Mouse (Mus musculus) cerebellum, adult 11-12 months (tissue): ENCODE results near the gene Fgfr2.

ENCODE experiments used
- DNase-seq: peaks from one replicate; pipeline ENCODE4 v3.0.0; 2022

Fgfr2 gene

DNA sequence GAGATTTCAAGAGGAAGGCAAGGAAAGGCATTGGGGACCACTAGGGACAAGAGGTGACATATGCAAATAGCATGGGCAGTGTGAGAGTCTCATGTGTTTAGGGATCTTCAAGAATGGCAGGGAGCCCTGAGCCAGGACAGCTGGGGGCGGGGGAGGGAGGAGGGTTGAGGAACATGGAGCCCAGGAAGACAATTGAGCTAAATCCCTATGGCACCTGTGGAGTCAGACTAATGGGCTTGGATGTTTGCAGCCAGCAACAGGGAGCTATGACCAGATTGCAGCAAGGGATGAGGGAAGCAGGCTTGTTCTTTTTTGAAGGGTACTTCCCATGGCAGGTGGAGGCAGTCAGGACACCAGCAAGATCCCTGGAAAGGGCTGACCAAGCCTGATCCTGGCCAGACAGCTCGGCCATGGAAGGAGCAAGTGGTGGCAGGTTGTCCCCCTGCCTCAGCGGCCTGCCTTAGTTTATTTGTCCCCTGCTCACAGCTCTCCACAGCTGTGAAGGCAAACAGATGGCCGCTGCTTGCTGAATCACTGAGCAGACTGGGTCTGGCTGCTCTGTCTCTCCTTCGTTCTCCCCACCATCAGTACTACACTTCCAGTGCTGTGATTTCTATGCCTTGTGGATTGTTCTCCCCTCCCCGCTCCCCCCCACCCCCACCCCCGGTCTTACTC lies 737.6 kb downstream of the Fgfr2 start:
- DNase-seq: no peak

DNA sequence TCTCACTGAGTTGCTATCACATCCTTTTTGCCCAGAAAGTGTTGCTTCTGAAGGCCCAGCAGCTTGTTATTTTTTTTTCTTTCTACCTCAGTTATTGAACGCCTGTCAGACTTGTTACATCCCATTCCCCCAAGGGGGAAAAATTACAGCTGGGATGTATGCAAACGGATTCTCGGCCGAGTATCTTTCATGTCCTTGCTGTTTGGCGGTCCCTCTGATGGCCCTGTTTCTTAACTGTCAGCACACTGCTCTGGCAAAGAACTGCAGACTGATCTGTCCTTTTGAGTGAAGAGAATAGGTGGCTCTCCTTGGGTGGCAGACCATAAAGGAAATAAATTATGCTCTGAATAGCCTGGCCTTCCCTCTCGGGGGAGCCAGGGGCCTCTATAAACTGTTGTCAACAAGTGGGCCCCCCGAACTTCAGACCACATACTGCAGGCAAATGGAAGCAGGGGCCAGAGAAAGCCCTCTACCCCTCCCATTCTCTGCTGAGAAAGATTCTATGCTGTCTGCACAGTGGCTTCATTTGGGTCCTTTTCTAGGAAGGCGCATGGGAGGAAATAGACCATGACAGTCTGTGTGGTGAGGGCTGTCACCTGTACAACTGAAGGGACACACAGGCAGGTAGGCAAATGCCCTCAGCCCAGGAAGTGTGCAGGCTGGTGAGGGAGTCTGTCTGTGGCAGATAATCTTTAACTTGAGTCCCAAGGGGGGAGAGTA lies 738.3 kb downstream of the Fgfr2 start:
- no peak for DNase-seq

DNA sequence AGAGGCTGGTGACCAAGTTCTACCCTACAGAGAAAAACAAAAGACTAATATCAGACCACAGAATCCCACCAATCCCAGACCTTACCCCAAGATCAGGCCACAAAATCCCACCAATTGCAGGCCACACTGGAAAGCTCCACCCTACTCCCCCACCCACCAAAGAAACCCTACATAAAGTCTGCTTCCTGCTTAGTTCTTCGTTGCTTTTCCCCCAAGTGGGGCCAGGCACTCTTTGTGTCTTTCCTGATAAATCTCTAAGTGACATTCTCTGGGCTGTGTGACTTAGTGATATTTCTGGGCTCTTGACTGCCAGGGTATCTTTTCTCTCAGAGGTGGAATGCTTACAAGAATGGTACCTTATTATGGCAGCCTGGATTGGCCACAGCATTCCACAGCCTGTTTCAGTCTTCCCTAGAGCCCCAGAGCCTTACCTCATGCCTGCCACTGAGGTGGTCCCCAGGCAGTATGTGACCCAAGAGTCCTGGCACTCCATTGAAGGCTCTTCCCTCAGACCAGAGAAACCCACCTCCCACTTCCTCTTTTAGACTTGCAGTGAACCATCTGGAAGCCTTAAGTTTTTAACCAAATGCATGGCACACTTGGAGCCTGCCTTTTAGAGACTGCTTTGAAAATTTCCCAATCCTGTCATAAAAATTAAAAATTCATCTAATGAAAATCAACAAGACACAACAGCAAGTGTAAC lies 742.4 kb downstream of the Fgfr2 start:
- no peak for DNase-seq

DNA sequence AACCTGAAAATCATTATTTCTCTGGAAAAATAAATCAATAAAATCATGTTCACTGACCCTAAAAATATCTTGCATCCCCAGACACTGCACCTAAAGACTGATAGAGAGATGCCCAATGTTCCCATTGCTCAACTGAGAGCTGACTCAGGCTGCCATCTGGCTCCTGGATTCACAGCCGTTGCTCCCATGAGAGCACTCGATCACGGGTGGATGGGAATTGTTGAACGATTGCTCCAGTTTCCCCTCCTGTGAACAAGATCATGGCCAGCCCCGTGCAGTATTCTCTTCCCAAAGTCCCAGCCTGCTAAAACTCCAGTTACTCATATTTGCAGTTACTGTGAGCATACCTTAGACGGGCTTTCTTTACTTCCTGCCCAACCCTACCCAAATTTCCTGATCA lies 745.2 kb downstream of the Fgfr2 start:
- no peak for DNase-seq

DNA sequence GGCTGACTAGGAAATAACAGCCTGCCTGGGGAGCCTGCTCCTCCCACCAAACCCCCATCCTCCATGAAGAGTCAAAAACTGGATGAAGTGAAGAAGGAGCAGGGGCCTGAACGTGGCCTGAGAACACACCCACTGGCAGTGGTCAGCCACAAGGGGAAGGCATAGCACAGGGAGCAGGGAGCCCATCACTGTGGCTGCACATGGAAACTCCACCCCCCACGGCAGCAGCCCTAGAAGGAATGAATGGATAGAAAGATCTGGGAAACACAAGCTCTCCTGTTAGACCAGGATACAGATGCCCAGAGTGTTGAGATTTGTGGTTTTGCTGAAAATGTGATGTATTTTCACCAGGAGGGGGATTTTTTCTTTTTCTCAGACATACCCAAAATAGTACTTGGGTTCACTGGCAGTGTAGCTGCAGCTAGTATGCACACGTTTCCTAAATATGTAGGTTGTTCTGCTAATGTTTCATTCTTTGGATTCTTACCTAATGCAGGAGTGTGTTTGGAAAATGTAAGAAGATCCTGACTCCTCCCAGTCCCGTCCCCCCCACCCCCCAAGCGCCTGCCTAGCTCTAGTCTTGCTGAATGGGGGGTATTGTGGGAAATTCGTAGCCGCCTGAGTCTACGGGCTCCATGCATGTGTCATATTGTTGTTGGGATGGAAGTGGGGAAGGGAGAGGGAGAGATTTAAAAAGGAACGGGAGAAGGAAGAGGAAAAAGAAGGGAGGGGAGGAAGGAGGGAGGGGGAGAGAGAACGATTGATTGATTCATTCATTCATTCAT lies 749.4 kb downstream of the Fgfr2 start:
- DNase-seq: peak; percentile 21

DNA sequence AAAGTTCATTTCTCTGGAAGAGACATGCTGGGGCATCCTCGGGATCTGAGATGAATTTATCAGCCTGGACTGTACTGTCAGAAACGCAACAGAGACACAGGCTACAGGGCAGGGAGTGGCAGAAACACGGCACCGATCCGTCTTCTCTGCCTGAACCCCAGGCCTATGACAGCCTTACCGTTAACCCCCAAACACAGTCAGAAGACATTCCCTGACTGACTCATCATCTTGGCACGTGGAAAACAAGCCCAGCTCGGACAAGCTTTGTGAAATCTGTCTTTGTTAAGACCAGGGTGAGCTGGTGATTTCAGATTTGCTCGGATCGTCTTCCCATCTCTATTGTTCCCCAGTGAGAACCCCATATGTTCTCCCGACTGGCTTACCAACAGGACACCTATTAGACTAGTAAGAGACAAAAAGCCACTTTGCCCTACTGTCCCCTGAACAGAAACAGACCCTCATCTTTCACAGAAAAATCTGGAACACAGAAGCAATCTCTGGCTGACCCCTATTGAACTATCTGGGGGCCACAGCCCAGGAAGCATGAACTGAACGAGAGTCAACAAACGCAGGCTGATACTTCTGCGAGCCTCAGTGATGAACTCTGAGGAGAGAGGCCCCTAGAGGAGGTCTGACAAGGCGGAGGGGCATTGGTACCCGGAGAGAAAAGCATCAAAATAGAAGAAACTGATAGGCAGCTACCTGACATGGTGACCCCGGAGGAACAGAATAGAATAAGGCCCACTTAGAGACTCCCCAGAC lies 750.2 kb downstream of the Fgfr2 start:
- peak; percentile 63 for DNase-seq

DNA sequence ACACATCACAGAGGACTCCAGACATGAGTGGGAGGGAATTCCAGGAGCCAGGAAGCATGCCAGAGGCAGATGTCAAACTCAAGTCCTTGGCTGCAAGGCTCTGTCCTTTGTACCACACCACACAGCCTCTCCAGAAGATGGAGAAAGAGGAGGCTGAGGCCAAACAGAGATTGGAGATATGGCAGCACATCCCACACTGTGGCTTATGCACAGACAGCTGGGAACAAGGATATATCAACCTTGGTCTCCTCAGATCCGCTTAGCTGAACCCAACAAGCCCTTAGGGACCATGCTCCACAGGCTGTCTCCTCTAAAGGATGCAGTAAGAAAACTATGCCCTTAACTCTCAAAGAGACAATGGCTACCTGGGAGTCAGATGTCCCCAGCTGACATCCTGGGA lies 751.3 kb downstream of the Fgfr2 start:
- DNase-seq: peak; percentile 16

DNA sequence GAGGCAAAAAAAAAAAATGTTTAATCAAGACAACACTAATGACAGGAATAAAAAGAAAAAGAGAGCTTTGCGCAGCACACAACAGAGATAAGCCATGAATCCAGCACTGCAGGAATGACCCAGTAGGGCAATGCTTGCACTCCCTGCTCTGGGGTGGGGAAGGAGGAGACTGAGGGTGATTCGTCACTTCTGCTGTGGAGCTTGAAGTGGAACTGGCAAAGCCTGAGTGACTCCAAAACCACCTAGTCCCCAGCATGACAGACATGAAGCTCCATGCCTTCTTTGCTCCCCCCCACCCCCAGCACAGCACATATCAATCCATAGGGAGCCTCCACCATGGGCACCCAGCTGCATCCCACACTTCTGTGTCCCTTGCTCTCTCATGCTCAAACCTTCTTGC lies 753.4 kb downstream of the Fgfr2 start:
- DNase-seq: no peak

DNA sequence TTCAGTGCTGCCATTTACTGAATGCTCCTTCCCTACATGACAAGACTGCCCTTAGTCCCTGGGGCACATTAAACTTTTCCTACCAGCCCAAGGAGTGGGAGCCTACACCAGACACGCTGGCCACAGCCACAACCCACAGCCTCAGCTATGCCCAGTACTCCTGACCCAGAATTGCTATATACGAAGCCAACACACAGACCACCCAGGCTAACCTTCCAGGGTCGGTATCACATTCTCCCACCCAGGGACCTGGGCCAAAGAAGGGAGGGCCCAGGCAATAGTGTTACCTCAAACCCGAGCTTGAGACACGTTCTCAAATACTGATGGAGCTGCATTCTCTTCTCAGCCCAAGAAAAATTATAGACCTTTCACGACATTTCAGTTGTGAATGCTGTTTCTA lies 754.3 kb downstream of the Fgfr2 start:
- DNase-seq: no peak

DNA sequence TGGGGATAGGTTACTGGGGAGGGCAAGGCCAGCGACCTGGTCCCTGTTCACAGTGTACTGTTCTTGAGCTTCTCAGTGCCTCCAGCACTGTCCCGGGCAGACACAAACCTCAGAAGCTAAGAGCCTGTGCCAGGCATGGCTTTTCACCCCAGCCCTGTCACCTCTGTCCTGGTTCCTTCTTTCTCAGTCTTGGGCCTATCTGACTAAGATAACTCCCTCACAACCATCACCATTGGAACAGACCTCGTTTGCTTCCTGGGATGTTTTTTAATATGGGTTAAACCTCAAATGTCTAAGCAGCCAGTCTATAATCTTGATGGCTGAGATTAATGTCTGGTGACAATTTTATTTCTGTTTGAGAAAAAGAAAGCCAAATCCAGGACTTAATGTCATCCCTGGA lies 755.8 kb downstream of the Fgfr2 start:
- DNase-seq: no peak

DNA sequence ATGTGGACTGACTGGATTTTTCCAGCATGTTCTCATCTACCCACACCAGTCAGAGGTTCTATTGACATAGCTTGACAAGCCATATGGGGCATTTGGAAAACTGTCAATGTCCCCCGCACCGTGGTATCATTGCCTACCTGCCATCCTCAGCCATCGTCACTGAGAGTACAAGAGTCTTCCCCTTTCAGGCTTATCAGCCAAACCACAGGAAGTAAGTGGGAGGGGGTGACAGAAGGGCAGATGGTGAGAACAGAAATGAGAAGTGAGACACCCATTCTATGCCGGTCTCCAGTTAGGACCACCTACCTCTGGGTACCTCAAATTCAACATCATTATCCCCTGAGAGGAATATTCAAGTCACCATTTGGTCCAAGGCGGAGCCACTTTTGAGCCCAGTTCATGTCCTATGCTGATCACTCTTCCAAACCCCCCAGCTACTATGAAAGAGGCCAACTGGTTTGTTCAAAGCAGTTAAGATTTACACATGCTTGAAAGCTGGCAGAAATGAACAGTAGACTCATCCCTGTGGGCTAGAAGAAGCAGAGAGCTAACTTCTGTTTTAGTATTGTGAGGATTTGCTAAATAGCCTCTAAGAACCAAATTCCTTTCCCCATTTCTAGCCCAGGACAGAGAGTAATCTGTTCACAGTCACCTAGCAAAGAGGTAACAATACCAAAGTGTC lies 757.3 kb downstream of the Fgfr2 start:
- no peak for DNase-seq

DNA sequence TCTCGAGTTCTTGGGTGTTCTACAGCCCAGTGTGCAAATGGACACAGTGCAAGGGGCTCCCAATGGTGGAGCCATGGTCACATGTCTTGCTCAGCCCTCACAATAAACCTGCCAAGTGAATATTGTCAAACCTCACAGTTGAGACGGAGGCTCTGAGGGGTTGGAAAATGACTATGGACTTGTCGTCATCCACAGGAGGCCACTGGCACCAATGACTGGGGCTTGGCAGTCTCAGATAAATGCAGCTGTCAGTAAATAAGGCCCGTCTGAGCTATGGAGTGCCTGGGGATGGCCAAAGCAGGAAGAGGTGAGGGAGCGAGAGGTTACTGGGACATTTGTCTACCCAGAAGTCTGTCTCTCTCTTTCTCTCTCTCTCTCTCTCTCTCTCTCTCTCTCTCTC lies 758.0 kb downstream of the Fgfr2 start:
- DNase-seq: no peak

DNA sequence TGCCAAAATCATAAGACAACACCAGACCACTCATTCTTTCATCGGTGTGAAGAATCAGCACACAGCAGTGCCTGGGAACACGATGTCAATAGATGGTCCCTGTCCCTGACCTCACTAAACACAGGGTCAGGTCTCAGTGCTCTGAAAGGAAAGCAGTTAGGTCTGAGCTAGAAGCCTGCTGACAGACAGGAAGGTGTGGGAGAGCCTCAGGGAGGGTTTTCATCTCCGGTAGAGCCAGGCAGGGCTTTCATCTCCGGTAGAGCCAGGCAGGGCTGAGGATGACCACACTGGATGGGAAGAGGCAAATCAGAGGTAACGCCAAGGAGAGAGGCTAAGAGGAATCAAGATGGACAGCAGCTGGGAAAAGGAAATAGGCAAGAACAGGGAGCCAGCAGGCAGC lies 758.6 kb downstream of the Fgfr2 start:
- no peak for DNase-seq

DNA sequence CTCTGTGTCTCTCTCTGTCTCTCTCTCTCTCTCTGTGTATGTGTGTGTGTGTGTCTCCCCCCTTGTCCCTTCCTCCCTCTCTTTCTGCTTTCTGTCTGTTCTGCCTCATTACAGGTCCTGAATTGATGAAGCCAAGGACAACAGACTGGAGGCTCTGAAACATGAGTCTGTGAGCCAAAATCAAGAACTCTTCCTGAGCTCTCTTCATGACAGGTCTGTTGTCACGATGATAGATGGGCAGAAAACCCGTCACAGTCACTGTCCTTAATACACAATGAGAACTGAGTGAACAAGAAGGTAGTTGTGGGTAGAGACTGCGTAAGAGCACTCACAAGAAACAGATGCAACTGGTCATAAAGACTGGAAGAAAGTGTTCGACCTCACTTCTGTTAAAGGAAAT lies 762.8 kb downstream of the Fgfr2 start:
- DNase-seq: no peak

DNA sequence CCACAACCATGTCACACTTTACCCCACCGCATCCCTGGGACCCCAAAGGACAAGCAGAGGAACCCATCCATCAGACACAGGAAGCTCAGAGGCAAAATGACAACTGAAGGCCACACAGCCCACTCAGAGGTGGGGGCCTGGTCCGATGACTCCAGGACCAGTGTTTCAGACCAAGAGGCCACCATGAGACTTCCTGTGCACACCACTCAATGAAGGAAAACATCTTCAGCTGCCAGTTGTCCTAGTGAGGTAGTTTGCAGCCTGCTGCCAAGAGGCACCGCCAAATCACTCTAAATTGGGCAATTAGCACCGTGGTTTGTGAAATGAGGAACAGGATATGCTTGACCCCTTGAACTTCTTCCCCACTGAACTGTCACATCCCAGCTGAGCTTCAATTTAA lies 764.4 kb downstream of the Fgfr2 start:
- DNase-seq: no peak

DNA sequence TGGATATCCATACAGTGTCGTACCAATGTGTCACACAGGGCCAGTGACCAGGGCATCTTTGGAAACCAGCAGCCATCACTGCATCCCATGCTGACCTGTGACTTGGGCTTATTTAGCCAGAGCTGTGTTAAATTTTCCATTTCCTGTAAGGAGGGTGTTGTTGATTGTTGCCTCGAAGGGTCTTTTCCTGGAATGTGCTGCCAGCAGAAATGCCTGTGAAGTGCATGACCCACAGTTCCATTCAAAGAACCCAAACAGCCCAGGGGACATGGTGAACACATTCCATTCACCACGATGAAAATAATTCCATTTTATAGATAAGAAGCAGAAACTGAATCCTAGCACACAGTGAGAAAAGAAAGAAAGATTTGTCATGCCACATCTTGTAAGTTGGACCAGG lies 764.9 kb downstream of the Fgfr2 start:
- DNase-seq: no peak

DNA sequence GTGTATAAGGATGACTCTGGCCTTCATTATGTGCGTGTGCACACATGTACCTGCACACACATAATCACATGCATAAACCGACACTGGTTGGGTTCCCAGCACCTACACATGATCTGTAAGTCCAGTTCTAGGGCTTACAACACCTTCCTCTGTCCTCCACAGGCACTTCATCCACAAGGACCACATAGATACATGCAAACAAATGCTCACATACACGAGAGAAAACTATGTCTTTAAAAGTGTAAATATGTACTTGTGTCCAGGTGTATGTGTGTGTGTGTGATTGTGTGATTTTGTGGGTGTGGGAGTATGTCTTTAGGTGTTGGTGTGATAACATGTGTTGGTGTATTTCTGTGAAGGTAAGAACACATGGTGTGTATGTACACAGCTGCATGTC lies 765.3 kb downstream of the Fgfr2 start:
- no peak for DNase-seq

DNA sequence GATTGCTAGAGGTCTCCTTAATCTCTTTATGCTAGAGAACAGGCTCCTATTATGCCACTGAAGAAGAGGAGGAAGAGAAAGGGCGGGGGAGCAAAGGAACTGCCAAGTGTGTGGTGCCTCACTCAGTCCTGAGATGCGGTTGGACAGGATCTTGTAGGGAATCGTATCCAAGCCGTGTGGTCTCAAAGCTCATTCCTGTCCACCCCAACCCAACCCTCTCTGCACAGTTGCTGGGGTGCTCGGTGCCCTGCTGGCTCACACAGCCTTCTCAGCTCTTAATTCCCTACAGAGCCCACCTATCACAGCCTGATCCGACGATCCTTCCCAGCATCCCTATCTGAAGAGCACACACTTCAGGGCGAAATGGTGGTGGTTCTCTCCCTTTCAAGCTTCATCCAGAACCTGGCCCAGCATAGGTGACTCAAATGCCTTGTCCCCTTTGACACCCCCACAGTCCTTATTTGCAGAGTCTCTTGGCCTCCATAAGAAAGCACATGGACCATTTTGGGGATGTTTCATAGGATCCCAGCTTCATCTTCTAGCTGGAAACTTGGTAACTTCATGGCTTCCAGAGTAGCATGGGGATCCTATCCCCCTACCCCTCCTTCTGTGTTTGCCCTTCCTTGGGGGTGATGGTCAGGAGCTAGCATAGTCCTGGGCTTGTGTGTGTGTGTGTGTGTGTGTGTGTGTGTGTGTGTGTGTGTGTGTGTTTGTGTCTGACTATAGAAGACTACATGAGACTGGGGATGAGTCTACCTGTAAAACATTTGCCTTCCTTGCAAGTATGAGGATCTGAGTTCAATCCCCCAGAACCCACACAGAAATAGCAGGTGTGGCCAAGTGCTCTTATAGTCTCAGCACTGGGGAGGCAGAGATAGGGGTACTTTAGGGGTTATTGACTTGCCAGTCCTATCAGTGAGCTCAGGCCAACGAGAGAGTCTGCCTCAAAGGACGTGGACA lies 766.0 kb downstream of the Fgfr2 start:
- DNase-seq: no peak

DNA sequence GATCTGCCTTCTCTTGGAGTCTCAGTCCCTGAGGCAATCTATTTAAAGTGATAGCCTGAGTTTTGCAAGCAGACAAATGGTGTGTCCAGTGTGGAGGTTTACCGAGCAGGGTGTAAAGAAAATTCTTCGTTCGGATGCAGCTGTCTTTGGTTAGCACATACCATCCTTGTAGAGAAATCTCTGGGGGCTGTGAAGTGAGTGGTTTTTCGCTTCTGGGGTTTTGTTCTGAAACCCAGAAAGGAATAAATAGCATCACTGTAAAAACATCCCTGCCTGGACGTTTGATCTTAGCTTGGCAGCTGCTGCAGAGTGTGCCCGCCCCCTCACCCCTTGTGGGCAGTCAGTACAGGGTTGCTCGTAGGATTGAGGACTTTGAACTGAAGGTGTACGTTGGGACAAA lies 767.0 kb downstream of the Fgfr2 start:
- DNase-seq: no peak

DNA sequence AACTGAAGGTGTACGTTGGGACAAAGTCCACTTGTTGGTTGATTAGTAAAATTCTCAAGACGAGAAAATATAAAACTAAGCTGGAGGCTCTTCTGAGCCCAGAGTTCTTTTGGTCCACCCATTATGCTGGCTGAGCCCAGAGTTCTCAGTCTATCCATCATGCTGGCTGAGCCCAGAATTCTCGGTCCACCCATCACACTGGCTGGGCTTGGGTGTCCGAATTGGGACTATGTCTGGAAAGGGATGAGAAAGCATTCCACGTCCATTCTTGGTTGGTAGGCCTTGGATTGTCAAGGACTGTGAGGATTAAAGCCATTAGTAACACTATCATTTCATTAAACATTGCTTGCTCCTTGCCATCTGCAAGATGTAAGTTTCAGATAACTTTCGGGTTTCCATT lies 767.4 kb downstream of the Fgfr2 start:
- DNase-seq: no peak

DNA sequence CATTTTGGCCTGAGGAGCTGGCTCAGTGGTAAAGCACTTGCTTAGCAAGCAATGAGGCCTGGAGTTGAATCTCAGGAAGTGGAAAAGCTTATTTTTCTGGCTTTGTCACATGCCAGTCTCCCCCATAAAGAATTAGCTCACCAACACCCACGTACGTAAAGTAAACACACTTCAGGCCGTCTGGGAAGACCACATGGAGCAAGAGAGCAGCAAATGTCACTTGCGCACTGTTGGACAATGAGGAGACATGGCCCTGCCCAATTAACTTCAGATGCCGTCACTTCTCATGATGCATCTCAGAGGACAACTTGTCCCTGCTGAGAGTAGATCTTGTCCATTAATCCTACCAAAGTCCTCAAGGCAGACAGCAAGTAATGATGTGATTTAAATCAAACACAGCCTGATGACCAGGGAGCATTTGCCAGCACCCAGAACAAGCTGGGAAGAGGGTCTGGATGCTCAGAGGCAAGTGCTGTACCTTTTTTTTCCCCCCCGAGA lies 774.0 kb downstream of the Fgfr2 start:
- no peak for DNase-seq
